Mouse (Mus musculus): ENCODE results near the gene Rnase12.
"Not testable (repeated sequence)": the region's sequence is repeated elsewhere in the genome, so short reads cannot be mapped to it uniquely, and the experiment has no call there.

Gene Rnase12

GRCm38 (mm10) chr14:51015780-51016179, 41.7 kb downstream of the Rnase12 start:
- DNase-seq, result no peak

- not testable (repeated sequence) for DNase-seq
Observed at GRCm38 (mm10) chr14:51014724-51015123, 42.7 kb downstream of the Rnase12 start.

- DNase-seq, result no peak
Observed at GRCm38 (mm10) chr14:51009572-51009971, 47.9 kb downstream of the Rnase12 start.

- no peak for DNase-seq
Observed at GRCm38 (mm10) chr14:51008781-51009180, 48.7 kb downstream of the Rnase12 start.

GRCm38 (mm10) chr14:51007914-51008713, 49.3 kb downstream of the Rnase12 start:
- no peak for DNase-seq

GRCm38 (mm10) chr14:51007152-51007801, 50.2 kb downstream of the Rnase12 start, which contains the start of gene Rnase10:
TSS of gene Rnase10 (plus strand) at chr14:51007751.
- DNase-seq, result no peak

Data from cerebellum, adult 8-10 months (tissue).